Mouse (Mus musculus) adrenal gland, postnatal 25 days (tissue): ENCODE data around the gene Prim2. TPM values are rescaled to one million over a fixed set of nuclear protein-coding genes. Genes with fewer than 3 reads are reported as not detected.

Experiments
- DNase-seq: peaks from one replicate; pipeline ENCODE4 v3.0.0; 2021; ENCODE audit warnings: mixed read lengths
- total RNA-seq: library from RNA; stranded (reverse); gene quantifications from 2 replicates; pipeline ENCODE4 v1.2.3, GENCODE M21; 2021

Gene Prim2
- total RNA-seq, 1 experiment from 2014 or later = 7.4 TPM

DNA sequence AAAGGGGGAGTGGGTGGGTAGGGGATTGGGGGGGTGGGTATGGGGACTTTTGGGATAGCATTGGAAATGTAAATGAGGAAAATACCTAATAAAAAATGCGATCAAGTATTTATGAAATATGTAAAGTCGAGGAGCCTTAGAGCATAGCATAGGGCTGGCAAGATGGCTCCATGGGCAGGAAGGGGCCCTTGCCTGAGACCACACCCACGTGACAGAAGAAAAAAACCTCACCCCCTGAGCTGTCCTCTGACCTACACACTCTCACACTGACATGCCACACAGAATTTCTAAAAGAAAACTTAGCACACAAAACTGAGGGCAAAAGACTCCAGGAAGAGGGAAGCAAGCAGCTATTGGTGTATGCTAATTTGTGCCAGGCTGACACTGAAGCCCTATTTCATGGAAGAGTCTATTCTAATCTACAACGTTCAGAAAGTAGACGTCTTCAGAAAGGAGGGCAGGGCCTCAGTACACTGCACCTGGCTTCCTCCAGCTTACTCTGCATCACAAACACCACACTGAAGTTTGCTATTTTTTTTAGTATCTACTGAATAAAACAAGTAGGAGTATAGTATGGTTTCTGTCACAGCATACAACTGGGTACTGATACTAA lies 65.4 kb downstream of the Prim2 start:
- DNase-seq = no peak

DNA sequence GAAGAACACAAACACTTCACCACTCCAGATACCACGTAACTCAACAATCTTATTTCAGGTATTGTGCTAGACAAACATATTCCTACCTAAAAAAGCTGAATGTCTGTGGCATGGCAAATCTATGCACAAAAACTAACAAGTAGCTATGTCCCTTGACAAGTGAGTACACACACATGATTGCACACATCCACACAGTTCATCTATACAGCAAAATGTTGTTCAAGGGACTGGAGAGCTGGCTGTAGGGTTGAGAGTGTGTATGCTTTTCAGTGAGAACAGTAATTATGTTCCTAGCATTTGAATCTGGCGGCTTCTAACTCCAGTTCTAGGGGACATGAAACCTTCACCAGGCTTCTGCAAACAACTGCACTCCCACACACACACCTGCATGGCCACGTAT lies 69.9 kb downstream of the Prim2 start:
- no peak for DNase-seq

DNA sequence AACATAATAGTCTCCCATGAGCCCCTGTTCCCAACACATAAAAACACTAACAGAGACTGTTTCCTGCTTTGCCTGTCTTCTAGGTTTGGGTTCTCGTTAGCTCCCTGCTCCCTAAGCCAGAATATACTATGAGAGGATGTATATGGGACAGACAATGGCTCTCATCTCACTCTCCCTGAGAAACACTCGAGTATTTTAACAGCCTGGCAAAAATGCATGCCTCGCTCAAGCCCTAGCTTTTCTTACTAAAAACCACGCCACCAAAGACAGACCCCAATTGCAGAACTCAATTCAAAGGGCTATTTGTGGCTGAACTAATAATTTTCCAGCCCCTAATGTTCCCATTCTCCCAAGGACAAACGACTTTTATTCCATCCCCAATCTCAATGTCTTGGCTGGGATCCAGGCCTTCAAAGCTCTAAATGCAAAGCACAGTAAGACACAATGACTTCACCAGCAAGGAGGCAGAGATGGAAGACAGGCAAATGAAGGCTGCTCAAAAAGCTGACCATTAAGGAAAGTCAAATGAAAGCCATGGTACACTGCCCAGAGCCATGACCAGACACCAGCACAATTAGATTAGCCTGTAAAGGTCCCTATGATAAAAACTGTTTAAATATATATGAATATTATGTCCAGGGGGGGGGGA lies 70.5 kb downstream of the Prim2 start:
- DNase-seq = no peak

DNA sequence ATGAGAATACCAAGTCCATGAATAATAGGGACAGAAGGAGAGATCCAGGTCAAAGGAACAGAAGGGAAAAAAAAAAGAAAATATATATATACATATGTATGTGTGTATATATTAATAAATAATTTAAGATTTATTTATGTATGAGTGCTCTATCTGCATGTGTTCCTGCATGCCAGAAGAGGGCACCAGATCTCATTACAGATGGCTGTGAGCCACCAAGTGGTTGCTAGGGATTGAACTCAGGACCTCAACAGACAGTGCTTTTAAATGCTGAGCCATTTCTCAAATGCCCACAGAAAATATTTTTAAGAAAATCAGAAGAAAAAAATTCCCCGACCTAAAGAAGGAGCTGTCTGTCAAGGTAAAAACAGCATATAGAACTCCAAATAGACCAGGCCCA lies 72.6 kb downstream of the Prim2 start:
- no peak for DNase-seq

- no peak for DNase-seq
Measured at GRCm38 (mm10) chr1:33595936-33596335, 73.7 kb downstream of the Prim2 start.

DNA sequence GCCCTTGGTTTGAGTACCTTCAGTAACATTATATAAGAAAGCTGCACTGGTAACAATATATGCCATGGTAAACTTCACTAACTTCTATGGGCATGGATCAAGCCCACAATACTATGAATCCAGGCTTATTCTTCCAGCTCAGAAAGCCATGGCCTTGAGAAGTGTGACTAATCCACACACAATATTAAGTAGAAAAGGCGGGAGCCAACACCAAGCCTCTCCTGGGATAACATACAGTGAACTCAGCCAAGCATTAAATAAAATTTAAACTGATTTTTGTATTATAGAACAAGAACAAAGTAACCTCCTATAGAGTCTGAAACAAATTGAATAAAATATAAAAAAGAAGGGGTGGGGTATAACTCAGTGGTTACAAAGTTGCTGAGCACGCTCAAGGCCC lies 74.6 kb downstream of the Prim2 start:
- DNase-seq = no peak

DNA sequence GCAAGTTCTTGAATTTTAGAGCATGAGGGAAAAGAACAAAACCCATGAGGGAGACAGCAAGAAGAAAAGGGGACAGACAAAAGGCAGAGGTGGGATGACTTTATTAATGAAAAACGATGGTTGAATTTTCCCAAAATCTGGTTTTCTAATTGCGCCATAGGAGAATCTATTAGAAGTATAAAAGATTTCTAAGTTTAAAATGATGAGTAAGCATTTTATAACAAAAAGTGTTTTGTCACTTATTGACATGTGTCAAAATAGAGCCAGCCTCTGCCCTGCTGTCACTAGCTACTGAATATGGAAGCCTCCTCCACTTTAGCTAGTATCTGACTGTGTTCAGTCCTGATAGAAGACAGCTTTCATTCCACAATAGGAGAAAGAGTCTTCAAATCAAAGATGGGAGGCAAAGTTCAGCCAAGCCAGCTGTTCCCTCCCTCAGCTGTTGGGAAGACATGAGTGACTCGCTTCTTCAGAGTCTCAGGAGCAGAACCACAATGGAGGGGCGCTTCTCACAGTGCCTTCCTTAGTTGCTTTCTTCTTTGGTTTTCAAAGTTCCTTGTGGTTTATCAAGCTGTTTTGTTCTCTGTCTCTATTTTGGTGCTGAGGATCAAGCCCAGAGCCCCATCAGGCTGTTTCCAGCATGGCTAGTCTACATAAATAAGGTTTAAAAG lies 75.7 kb downstream of the Prim2 start:
- no peak for DNase-seq

DNA sequence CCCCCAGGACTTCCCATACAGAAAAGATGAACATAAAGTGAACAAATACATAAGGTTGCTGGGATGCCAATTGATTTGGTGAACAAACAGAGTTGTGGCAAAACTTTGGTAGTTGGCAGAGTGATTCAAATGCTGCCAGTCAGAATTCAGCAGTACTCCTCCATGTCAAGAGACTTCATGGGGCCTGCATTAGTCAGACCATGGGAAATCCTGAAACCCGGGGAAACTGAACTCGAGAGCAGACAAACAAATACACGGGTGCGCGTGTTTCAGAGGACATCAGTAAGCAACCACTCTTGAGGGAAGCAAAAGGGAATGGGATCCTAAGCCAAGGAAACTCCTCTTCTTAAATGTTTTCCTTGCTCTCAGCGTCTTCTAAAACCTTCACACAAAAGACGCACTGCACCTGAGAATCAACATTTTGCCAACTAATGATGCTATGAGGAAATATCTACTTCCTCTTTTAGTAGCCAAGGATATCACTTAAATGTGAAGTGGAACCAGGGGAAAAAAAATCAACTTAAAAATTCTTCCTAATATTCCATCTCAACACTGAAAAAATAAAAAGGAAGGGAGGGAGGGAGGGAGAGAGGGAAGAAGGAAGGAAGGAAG lies 77.5 kb downstream of the Prim2 start:
- no peak for DNase-seq

DNA sequence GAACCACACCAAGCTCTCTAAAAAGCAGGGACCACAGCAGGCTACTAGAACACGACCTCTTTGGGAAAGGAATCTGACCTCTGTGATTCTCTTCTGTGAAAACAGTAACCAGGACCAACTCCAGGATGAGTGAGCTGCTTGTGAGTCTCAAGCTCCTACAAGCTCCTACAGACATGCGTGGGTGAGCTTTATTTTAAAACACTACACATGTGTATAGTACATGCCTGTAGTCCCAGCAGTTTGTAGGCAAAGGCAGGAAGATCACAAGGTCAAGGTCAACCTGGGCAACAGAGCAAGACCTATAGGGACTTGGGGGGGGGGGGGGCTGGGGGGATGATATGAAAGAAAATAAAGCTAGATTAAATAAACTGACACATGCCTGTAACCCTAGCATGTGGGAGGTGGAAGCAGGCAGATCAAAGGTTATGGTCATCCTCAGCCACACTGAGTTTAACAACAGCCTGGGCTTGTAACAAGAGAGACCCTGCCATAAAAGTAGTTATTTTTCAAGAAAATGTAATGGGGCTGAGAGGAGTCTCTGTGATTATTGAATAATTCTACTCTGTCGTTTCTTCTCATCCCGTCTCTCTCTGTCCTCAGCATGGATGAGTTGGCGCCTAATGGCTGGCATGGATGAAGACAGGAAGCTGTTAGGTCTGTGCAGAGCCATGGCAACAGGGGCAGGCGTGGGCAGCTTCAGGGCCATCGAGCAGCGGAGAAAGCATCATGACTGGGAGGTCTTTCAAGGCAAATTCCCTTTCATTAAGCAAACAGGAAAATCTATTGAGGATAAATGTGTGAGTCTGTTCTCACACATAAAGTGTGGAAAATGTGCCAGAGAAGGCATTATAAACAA lies 78.8 kb downstream of the Prim2 start:
- DNase-seq = no peak

- DNase-seq = no peak
Measured at GRCm38 (mm10) chr1:33589531-33589930, 80.1 kb downstream of the Prim2 start.

DNA sequence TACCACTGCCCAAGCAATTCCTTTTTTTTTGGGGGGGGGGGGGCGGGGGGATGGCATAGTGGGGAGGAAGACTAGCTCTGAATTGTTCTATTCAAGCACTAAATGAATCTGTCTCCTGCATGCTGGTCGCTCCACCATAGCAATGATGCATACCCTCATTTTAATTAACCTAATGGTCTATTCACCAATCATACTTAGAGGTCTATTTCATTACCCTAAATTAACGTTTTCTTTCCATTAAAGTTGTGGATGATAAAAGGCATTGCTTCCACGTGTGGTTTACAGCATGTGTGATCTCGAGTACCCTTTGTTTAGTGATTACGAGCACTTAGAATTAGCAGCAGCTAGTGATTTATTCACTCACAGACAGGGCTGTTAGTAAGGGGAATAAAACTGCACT lies 81.0 kb downstream of the Prim2 start:
- no peak for DNase-seq

DNA sequence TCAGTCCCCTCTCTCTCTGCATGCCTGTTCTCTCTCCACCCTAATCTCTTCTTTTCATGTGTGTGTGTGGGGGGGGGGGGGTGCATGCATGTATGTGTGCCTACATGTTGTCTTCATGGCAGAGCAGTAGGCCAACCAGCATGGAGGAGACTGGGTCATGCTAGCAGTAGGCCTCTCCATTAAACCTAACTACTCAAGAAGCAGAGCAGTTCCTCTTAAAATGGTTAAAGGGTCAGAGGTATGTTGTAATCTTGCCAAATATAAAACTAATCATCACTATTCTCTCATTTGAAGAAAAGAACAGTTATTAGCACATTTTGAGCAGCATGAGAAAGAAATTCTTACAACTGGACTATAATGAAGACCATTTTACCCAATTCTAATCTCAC lies 85.0 kb downstream of the Prim2 start:
- no peak for DNase-seq

GRCm38 (mm10) chr1:33583817-33584589 lies 85.6 kb downstream of the Prim2 start:
- DNase-seq = no peak

DNA sequence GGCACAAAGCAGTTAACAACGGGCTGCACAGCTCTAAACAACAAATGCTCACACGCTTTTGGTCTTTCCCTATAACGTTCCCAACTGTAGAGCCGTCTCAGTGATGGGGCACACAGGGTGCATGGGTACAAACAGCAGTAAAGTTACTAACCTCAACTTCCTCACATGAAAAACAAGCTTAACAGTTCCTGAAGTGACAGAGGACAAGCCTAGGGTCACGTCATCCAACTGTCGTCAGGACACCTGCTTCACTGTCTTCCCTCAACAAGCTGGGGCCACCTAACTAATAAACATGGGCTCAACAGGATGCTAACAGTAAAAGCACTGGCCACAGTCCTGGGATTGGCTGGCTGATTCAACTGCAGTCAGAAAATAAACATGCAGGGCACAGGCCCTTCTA lies 91.0 kb downstream of the Prim2 start:
- DNase-seq = no peak

GRCm38 (mm10) chr1:33574459-33574858 lies 95.1 kb downstream of the Prim2 start:
- DNase-seq = no peak

DNA sequence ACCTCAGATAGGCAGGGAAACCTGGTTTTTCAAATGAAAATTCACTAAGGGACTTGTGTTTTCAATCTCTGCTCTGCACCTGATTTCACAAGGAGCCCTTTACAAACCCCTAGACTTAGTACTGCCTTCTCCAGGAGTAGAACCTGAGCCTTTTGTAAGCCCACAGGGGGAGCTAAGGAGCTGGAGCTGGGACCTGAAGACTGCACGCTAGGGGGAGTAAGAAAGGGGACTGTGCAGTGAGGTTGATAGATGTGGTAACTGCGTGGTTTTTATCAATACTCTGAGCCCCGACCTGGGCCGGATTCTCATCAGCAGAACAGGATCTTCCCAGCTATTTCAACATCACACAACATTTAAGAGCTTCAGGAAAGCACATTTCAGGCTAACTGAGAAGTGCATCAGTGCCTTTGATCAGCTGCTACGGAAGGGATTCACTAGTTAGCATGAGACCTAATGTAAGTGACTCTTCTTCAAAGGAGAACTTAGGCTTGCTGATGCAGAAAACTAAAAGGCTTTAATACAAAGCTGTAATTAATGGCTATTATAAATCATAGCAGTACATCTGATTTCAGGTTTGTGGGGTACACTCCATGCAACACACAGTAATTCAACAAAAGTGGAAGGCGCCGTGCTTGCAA lies 103.7 kb downstream of the Prim2 start:
- no peak for DNase-seq

DNA sequence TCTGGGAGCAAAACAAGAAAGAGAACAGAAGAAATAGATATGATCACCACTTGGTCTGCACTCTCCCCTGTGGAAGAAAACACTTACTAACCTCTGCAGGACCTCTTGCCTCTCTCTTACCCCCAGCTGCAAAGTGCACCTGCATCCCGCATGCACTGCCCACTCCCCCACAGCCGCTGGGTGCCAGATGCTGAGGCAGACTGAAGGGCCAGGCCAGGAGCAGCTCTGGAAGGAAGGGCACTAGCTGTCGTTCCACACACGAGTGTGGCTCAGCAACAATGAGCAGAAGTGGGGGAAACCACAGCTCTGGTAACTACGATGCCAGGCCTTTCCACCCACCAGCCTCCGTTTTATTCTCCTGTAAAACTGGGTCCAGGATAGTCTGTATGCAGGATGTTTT lies 105.6 kb downstream of the Prim2 start:
- DNase-seq = no peak

GRCm38 (mm10) chr1:33563611-33564010 lies 106.0 kb downstream of the Prim2 start:
- DNase-seq = no peak

- no peak for DNase-seq
Measured at GRCm38 (mm10) chr1:33556638-33557037, 113.0 kb downstream of the Prim2 start.

GRCm38 (mm10) chr1:33555626-33556025 lies 114.0 kb downstream of the Prim2 start:
- no peak for DNase-seq

GRCm38 (mm10) chr1:33551350-33551749 lies 118.2 kb downstream of the Prim2 start:
- no peak for DNase-seq
